Mouse (Mus musculus) erythroblast, embryonic 14.5 days (primary cell): ENCODE results near the gene Nme4.

Experiments
- GATA1 ChIP-seq: IDR thresholded peaks from 2 replicates; pipeline ENCODE4 v1.6.1; 2012; ENCODE audit warnings: low read length, inconsistent platforms, mixed read lengths
- TAL1 ChIP-seq: IDR thresholded peaks from 3 replicates; pipeline ENCODE4 v1.6.1; 2012; ENCODE audit warnings: low read length, inconsistent platforms, mixed read lengths

DNA sequence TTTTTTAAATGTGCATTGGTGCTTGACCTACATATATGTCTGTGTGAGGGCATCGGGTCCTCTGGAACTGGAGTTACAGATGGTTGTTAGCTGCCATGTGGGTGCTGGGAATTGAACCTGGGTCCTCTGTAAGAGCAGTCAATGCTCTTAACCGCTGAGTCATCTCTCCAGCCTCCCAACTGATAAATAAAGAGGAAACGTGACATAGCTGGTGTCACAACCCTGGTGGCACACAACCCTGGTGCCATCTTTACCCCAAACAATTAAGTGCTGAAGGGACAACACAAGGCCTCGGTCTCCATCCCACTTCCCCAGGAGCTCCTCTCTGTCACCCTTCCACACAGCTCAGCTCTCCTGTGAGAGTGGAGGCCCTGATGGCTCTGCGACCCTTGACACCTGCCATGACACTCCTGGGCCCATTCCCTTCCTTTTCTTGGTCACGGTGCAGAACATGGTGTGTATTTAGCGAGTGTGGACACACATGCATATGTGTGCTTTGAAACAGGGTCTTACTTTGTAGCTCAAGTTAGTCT, 28.8 kb downstream of the Nme4 start:
- TF ChIP-seq GATA1 (no peak), TAL1 (no peak)
